Mouse (Mus musculus) erythroblast, embryonic 14.5 days (primary cell): ENCODE results near the gene Sort1.

Source experiments
- GATA1 ChIP-seq: IDR thresholded peaks from 2 replicates; pipeline ENCODE4 v1.6.1; 2012; ENCODE audit warnings: low read length, inconsistent platforms, mixed read lengths
- TAL1 ChIP-seq: IDR thresholded peaks from 3 replicates; pipeline ENCODE4 v1.6.1; 2012; ENCODE audit warnings: low read length, inconsistent platforms, mixed read lengths

DNA sequence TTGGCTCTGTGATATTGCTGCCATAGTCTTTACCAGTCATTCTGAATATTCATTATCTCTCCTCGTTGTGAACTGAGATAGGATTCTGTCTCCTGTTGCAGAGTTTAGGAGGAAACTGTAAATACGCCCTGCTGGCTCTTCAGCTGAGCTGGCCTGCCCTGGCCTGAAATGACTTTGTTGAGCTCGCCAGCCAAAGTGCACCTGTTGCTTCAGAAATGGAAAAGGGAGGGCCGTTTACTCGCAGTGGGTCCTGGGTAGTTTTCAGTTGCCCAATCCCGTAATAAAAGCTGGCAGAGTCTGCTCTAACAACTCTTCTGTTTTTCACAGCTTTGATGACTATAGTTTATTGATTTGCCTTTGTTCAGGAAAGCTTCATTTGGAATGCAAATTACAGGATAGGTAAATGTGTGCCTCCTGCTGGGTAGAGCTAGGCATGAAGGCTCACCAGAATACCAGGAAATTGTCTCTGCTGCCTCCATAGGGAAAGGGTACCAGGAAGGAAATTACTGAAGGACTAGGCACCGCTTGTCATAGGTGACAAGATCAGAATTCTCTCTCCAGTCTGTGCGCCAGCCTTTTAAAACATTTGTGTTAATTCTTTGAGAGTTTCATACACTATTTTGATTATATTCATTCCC lies 30.3 kb downstream of the Sort1 start:
- no peak for TF ChIP-seq GATA1
- TF ChIP-seq TAL1: no peak
